Mouse (Mus musculus): ENCODE data around the gene Gm38431. TPM values are rescaled to one million over a fixed set of nuclear protein-coding genes. Genes with fewer than 3 reads are reported as not detected.

Gm38431 gene
- polyA plus RNA-seq, 1 experiment from 2014 or later = 1.6 TPM

- DNase-seq = no peak
- no peaks in the 10 kb centered on the region for H3K9me3 ChIP-seq (replicated peaks)
- H3K27me3 ChIP-seq = no peaks in the 10 kb centered on the region
- H3K27ac ChIP-seq = no peak overlapping the region
- peaks cover 77% of the 10 kb centered on the region for H3K4me1 ChIP-seq (replicated peaks)
- no peak overlapping the region for H3K4me3 ChIP-seq (replicated peaks)
- no peak overlapping the region for H3K4me2 ChIP-seq
- H3K9ac ChIP-seq = no peak overlapping the region
- WGBS (ENCODE audit: insufficient replicate concordance) = 81% methylated on average over 2 of the region's 2 CpGs
- peaks cover 21% of the 10 kb centered on the region; the same call in 1 of the 2 replicates for H3K36me3 ChIP-seq
- no peak for ATAC-seq (ENCODE audit: low read depth)
These were observed 10.3 kb upstream of the Gm38431 start for GRCm38 (mm10) chr9:21102076-21102475.

GRCm38 (mm10) chr9:21100447-21101161 is 8.8 kb upstream of the Gm38431 start:
- no peak for DNase-seq
- ATAC-seq (ENCODE audit: low read depth) = no peak
- Histone ChIP-seq H3K27me3 (no peaks in the 10 kb centered on the region), H3K36me3 (peaks cover 21% of the 10 kb centered on the region; the same call in 1 of the 2 replicates), H3K4me1 (replicated peaks) (peaks cover 63% of the 10 kb centered on the region), H3K9me3 (replicated peaks) (no peaks in the 10 kb centered on the region), H3K4me3 (replicated peaks) (peak overlapping the region; percentile 28), H3K4me2 (peak overlapping the region; percentile 46), H3K27ac (peak overlapping the region; percentile 50; the same call in 1 of the 2 replicates), H3K9ac (peak overlapping the region; percentile 53)
- 20% methylated on average over 15 of the region's 15 CpGs for WGBS (ENCODE audit: insufficient replicate concordance)

GRCm38 (mm10) chr9:21097793-21098192 is 6.0 kb upstream of the Gm38431 start:
- H3K4me3 ChIP-seq (replicated peaks) = no peak overlapping the region
- no peak overlapping the region for H3K4me2 ChIP-seq
- no peak for ATAC-seq (ENCODE audit: low read depth)
- H3K27ac ChIP-seq = peak overlapping the region; percentile 5; the same call in 1 of the 2 replicates
- peaks cover 15% of the 10 kb centered on the region; the same call in 1 of the 2 replicates for H3K36me3 ChIP-seq
- H3K9me3 ChIP-seq (replicated peaks) = no peaks in the 10 kb centered on the region
- peaks cover 48% of the 10 kb centered on the region for H3K4me1 ChIP-seq (replicated peaks)
- H3K27me3 ChIP-seq = no peaks in the 10 kb centered on the region
- WGBS (ENCODE audit: insufficient replicate concordance) = 35% methylated on average over 8 of the region's 8 CpGs
- no peak for DNase-seq
- H3K9ac ChIP-seq = no peak overlapping the region

- H3K4me3 ChIP-seq (replicated peaks) = no peak overlapping the region
- H3K9ac ChIP-seq = no peak overlapping the region
- no peaks in the 10 kb centered on the region for H3K9me3 ChIP-seq (replicated peaks)
- no peak overlapping the region for H3K4me2 ChIP-seq
- H3K36me3 ChIP-seq = peaks cover 5% of the 10 kb centered on the region; the same call in 1 of the 2 replicates
- H3K27ac ChIP-seq = no peak overlapping the region
- WGBS (ENCODE audit: insufficient replicate concordance) = 91% methylated on average over 4 of the region's 4 CpGs
- DNase-seq (no peak), ATAC-seq (ENCODE audit: low read depth) (no peak)
- H3K4me1 ChIP-seq (replicated peaks) = peaks cover 50% of the 10 kb centered on the region
- no peaks in the 10 kb centered on the region for H3K27me3 ChIP-seq
These were observed 4.2 kb upstream of the Gm38431 start for GRCm38 (mm10) chr9:21095958-21096357.

GRCm38 (mm10) chr9:21093423-21093822 is 1.6 kb upstream of the Gm38431 start:
- Histone ChIP-seq H3K27ac (no peak overlapping the region), H3K4me2 (no peak overlapping the region), H3K9ac (peak overlapping the region; percentile 13; the same call in 1 of the 2 replicates), H3K4me3 (replicated peaks) (no peak overlapping the region), H3K36me3 (peaks cover 29% of the 10 kb centered on the region), H3K27me3 (no peaks in the 10 kb centered on the region), H3K9me3 (replicated peaks) (no peaks in the 10 kb centered on the region), H3K4me1 (replicated peaks) (peaks cover 54% of the 10 kb centered on the region)
- no peak for ATAC-seq (ENCODE audit: low read depth)
- DNase-seq = no peak
- WGBS (ENCODE audit: insufficient replicate concordance) = 89% methylated on average over 9 of the region's 9 CpGs

GRCm38 (mm10) chr9:21090972-21091706 is 658 bp downstream of the Gm38431 start:
- peak; percentile 29 for DNase-seq
- Histone ChIP-seq H3K4me3 (replicated peaks) (peak overlapping the region; percentile 74), H3K27me3 (no peaks in the 10 kb centered on the region), H3K9ac (peak overlapping the region; percentile 80), H3K4me2 (peak overlapping the region; percentile 92), H3K27ac (peak overlapping the region; percentile 87), H3K9me3 (replicated peaks) (no peaks in the 10 kb centered on the region), H3K36me3 (peaks cover 52% of the 10 kb centered on the region), H3K4me1 (replicated peaks) (peaks cover 49% of the 10 kb centered on the region)
- WGBS (ENCODE audit: insufficient replicate concordance) = 2% methylated on average over 24 of the region's 24 CpGs
- peak; percentile 2 for ATAC-seq (ENCODE audit: low read depth)

- no peaks in the 10 kb centered on the region for H3K27me3 ChIP-seq
These were observed 1.3 kb downstream of the Gm38431 start for GRCm38 (mm10) chr9:21090537-21090936.

GRCm38 (mm10) chr9:21083324-21083723 is 8.5 kb downstream of the Gm38431 start:
- ATAC-seq (ENCODE audit: low read depth) (peak; percentile 57; the same call in 1 of the 2 replicates), DNase-seq (no peak)
- Histone ChIP-seq H3K27me3 (no peaks in the 10 kb centered on the region), H3K9ac (no peak overlapping the region), H3K4me1 (replicated peaks) (peaks cover 39% of the 10 kb centered on the region), H3K36me3 (peaks cover 96% of the 10 kb centered on the region), H3K27ac (no peak overlapping the region), H3K4me2 (no peak overlapping the region), H3K4me3 (replicated peaks) (no peak overlapping the region), H3K9me3 (replicated peaks) (no peaks in the 10 kb centered on the region)
- 45% methylated on average over 3 of the region's 3 CpGs for WGBS (ENCODE audit: insufficient replicate concordance)

More at GRCm38 (mm10) chr9:21090537-21090936, 1.3 kb downstream of the Gm38431 start:
- Histone ChIP-seq H3K4me2 (peak overlapping the region; percentile 92), H3K36me3 (peaks cover 58% of the 10 kb centered on the region), H3K4me3 (replicated peaks) (peak overlapping the region; percentile 74), H3K9me3 (replicated peaks) (no peaks in the 10 kb centered on the region), H3K27ac (peak overlapping the region; percentile 87), H3K4me1 (replicated peaks) (peaks cover 50% of the 10 kb centered on the region), H3K9ac (peak overlapping the region; percentile 80)
- no peak for DNase-seq
- 82% methylated on average over 1 of the region's 1 CpGs for WGBS (ENCODE audit: insufficient replicate concordance)
- no peak for ATAC-seq (ENCODE audit: low read depth)

GRCm38 (mm10) chr9:21081127-21081526 is 10.7 kb downstream of the Gm38431 start:
- peaks cover 96% of the 10 kb centered on the region for H3K36me3 ChIP-seq
- WGBS (ENCODE audit: insufficient replicate concordance) = 87% methylated on average over 9 of the region's 9 CpGs
- no peak overlapping the region for H3K4me2 ChIP-seq
- no peak overlapping the region for H3K9ac ChIP-seq
- H3K4me1 ChIP-seq (replicated peaks) = peaks cover 32% of the 10 kb centered on the region
- DNase-seq (no peak), ATAC-seq (ENCODE audit: low read depth) (no peak)
- H3K27me3 ChIP-seq = no peaks in the 10 kb centered on the region
- H3K9me3 ChIP-seq (replicated peaks) = no peaks in the 10 kb centered on the region
- no peak overlapping the region for H3K27ac ChIP-seq
- no peak overlapping the region for H3K4me3 ChIP-seq (replicated peaks)

- Histone ChIP-seq H3K27me3 (no peaks in the 10 kb centered on the region), H3K4me2 (no peak overlapping the region), H3K4me3 (replicated peaks) (no peak overlapping the region), H3K36me3 (peaks cover 75% of the 10 kb centered on the region), H3K27ac (no peak overlapping the region), H3K4me1 (replicated peaks) (peaks cover 34% of the 10 kb centered on the region), H3K9ac (no peak overlapping the region), H3K9me3 (replicated peaks) (no peaks in the 10 kb centered on the region)
- ATAC-seq (ENCODE audit: low read depth) (no peak), DNase-seq (no peak)
- WGBS (ENCODE audit: insufficient replicate concordance) = 84% methylated on average over 3 of the region's 3 CpGs
These were observed 16.2 kb downstream of the Gm38431 start for GRCm38 (mm10) chr9:21075625-21076024.

- H3K36me3 ChIP-seq = peaks cover 66% of the 10 kb centered on the region
These were observed 17.6 kb downstream of the Gm38431 start for GRCm38 (mm10) chr9:21074173-21074572.

More at GRCm38 (mm10) chr9:21074173-21074572, 17.6 kb downstream of the Gm38431 start:
- H3K9me3 ChIP-seq (replicated peaks) = no peaks in the 10 kb centered on the region
- no peak for DNase-seq
- WGBS (ENCODE audit: insufficient replicate concordance) = 73% methylated on average over 1 of the region's 1 CpGs
- H3K4me1 ChIP-seq (replicated peaks) = peaks cover 37% of the 10 kb centered on the region
- H3K9ac ChIP-seq = peak overlapping the region; percentile 26; the same call in 1 of the 2 replicates
- no peak overlapping the region for H3K4me3 ChIP-seq (replicated peaks)
- no peak for ATAC-seq (ENCODE audit: low read depth)
- H3K27me3 ChIP-seq = no peaks in the 10 kb centered on the region
- H3K27ac ChIP-seq = peak overlapping the region; percentile 62; the same call in 1 of the 2 replicates
- H3K4me2 ChIP-seq = peak overlapping the region; percentile 92
